Mouse (Mus musculus): Measurements from ENCODE around the gene Gsg1l. TPM values are rescaled to one million over a fixed set of nuclear protein-coding genes. Genes with fewer than 3 reads are reported as not detected.

Gsg1l gene
- total and polyA plus RNA-seq, 2 experiments from 2014 or later = 5.7 to 16.6 TPM

DNA sequence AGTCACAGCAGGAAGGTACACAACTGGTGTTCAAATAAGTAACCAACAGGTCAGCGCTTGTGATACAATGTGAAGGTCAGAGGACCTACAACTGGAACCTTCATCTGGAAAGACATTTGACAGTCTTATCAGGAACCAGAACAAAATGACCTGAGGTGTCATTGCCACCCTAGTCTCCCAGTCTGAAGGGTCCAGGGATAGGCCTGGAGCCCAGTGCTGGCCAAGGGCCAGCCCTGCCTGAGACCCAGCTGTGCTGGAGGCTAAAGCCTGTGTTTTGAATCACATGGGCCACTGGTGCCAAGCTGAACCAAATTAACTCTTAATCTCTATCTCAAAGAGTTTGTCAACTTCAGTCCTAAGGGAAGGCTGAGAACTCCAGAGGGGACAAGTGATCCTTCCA lies 86.1 kb downstream of the Gsg1l start:
- ATAC-seq (ENCODE audit: insufficient read depth, low read depth) = peak; percentile 87
- 73% methylated on average over 1 of the region's 1 CpGs for WGBS
- Histone ChIP-seq H3K4me3 (ENCODE audit: low read depth, low read length) (no peak overlapping the region), H3K27me3 (ENCODE audit: control insufficient read depth, insufficient read depth, low read length) (no peaks in the 10 kb centered on the region), H3K9ac (replicated peaks; ENCODE audit: low read depth, low read length) (no peak overlapping the region), H3K9me3 (replicated peaks; ENCODE audit: control insufficient read depth, low read length) (no peaks in the 10 kb centered on the region), H3K27ac (ENCODE audit: low read depth) (peak overlapping the region; percentile 47; the same call in 1 of the 2 replicates), H3K4me1 (ENCODE audit: control insufficient read depth, insufficient read depth) (no peaks in the 10 kb centered on the region), H3K36me3 (replicated peaks; ENCODE audit: control insufficient read depth, insufficient read depth, low read length) (no peaks in the 10 kb centered on the region), H3K4me2 (ENCODE audit: low read depth, low read length) (no peak overlapping the region)
- peak; percentile 43; the same call in 1 of the 2 replicates for TF ChIP-seq EP300 (IDR thresholded peaks at IDR 0.05; ENCODE audit: low read depth)
- TF ChIP-seq CTCF (IDR thresholded peaks at IDR 0.05; ENCODE audit: low read depth) = no peak
- DNase-seq (ENCODE audit: low spot score) = peak; percentile 55

DNA sequence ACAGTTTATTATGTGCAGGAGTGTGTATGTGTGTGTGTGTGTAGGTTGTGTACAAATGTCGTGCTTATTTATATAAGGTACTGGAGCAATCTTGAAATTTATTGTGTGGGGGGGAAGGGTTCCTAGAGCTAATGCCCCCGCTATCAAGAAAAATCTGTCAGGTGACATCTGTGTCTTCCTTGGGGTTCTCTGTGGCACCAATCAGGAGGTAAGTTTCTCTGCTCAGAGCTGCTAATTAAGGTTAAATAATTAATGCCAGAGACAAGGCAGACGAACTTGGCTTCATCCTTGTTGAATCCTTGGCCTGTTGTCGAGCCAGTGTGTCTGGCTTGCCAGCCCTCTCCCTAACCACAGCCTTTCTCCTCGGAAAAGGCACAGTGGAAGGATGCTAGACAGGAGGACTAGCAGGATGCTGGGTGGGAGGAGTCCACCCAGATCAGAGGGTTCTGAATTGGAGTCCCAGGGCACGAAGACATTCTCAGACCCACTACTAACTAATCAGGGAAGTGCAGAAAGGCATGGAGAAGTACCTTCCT lies 89.8 kb downstream of the Gsg1l start:
- H3K27ac ChIP-seq (ENCODE audit: low read depth) = no peak overlapping the region
- H3K27me3 ChIP-seq (ENCODE audit: control insufficient read depth, insufficient read depth, low read length) = no peaks in the 10 kb centered on the region
- no peaks in the 10 kb centered on the region for H3K4me1 ChIP-seq (ENCODE audit: control insufficient read depth, insufficient read depth)
- H3K4me3 ChIP-seq (ENCODE audit: low read depth, low read length) = no peak overlapping the region
- 74% methylated on average over 6 of the region's 6 CpGs for WGBS
- H3K4me2 ChIP-seq (ENCODE audit: low read depth, low read length) = no peak overlapping the region
- ATAC-seq (ENCODE audit: insufficient read depth, low read depth) (no peak), DNase-seq (ENCODE audit: low spot score) (no peak)
- no peaks in the 10 kb centered on the region for H3K36me3 ChIP-seq (replicated peaks; ENCODE audit: control insufficient read depth, insufficient read depth, low read length)
- no peaks in the 10 kb centered on the region for H3K9me3 ChIP-seq (replicated peaks; ENCODE audit: control insufficient read depth, low read length)
- H3K9ac ChIP-seq (replicated peaks; ENCODE audit: low read depth, low read length) = no peak overlapping the region
- TF ChIP-seq EP300 (IDR thresholded peaks at IDR 0.05; ENCODE audit: low read depth) (no peak), CTCF (IDR thresholded peaks at IDR 0.05; ENCODE audit: low read depth) (no peak)

DNA sequence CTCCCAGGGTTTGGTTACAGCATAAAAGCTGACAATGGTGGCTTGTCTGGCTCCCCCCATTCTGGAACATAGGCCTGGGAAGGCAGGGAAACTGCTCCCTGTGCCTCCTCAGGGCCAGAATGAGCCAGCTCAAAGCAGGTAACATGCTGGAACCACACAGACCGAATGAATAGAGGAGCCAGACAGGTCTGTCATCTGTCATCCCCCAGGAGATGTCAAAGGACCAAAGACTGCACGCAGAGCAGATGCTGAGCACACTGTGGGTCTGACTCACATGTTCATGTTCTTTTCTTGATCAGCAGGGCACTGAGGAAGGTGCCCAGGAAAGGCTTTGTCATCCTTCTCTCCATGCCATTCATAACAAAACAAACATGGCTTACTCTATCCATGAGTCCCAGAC lies 90.4 kb downstream of the Gsg1l start:
- no peaks in the 10 kb centered on the region for H3K27me3 ChIP-seq (ENCODE audit: control insufficient read depth, insufficient read depth, low read length)
- 29% methylated on average over 2 of the region's 2 CpGs for WGBS
- ATAC-seq (ENCODE audit: insufficient read depth, low read depth) = no peak

DNA sequence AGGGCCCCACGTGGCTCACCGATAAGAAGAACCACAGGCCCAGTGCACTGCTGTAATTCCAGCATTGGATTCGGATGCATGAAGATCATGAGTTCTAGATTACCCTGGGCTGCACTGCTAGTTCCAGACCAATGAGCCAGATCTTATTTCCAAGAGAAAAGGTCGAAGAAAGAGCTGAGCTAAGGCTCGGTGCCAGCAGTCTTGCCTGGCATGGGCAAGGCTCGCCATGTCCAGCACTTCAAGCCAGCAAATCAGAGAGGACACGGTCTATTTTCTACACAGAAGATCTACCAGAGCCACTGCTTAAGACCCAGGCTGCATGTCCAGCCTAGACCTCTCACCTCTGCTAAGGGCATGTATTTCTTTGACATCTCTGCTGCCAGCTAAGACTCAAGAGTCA lies 92.2 kb downstream of the Gsg1l start:
- no peak for DNase-seq (ENCODE audit: low spot score)
- Histone ChIP-seq H3K9me3 (replicated peaks; ENCODE audit: control insufficient read depth, low read length) (no peaks in the 10 kb centered on the region), H3K4me3 (ENCODE audit: low read depth, low read length) (no peak overlapping the region), H3K27ac (ENCODE audit: low read depth) (no peak overlapping the region), H3K27me3 (ENCODE audit: control insufficient read depth, insufficient read depth, low read length) (no peaks in the 10 kb centered on the region), H3K36me3 (replicated peaks; ENCODE audit: control insufficient read depth, insufficient read depth, low read length) (no peaks in the 10 kb centered on the region), H3K4me2 (ENCODE audit: low read depth, low read length) (no peak overlapping the region), H3K4me1 (ENCODE audit: control insufficient read depth, insufficient read depth) (peaks cover 7% of the 10 kb centered on the region; the same call in 1 of the 2 replicates), H3K9ac (replicated peaks; ENCODE audit: low read depth, low read length) (no peak overlapping the region)
- TF ChIP-seq EP300 (IDR thresholded peaks at IDR 0.05; ENCODE audit: low read depth) (no peak), CTCF (IDR thresholded peaks at IDR 0.05; ENCODE audit: low read depth) (no peak)
- WGBS = 65% methylated on average over 7 of the region's 7 CpGs
- ATAC-seq (ENCODE audit: insufficient read depth, low read depth) = no peak

More for the DNA sequence above, 90.4 kb downstream of the Gsg1l start:
- Histone ChIP-seq H3K4me2 (ENCODE audit: low read depth, low read length) (no peak overlapping the region), H3K4me3 (ENCODE audit: low read depth, low read length) (no peak overlapping the region), H3K9ac (replicated peaks; ENCODE audit: low read depth, low read length) (no peak overlapping the region), H3K9me3 (replicated peaks; ENCODE audit: control insufficient read depth, low read length) (no peaks in the 10 kb centered on the region), H3K36me3 (replicated peaks; ENCODE audit: control insufficient read depth, insufficient read depth, low read length) (no peaks in the 10 kb centered on the region), H3K27ac (ENCODE audit: low read depth) (no peak overlapping the region), H3K4me1 (ENCODE audit: control insufficient read depth, insufficient read depth) (peaks cover 2% of the 10 kb centered on the region; the same call in 1 of the 2 replicates)
- TF ChIP-seq EP300 (IDR thresholded peaks at IDR 0.05; ENCODE audit: low read depth) (no peak), CTCF (IDR thresholded peaks at IDR 0.05; ENCODE audit: low read depth) (no peak)
- DNase-seq (ENCODE audit: low spot score) = no peak

- no peak for ATAC-seq (ENCODE audit: insufficient read depth, low read depth)
- H3K9me3 ChIP-seq (replicated peaks; ENCODE audit: control insufficient read depth, low read length) = no peaks in the 10 kb centered on the region
- H3K27me3 ChIP-seq (ENCODE audit: control insufficient read depth, insufficient read depth, low read length) = no peaks in the 10 kb centered on the region
- H3K27ac ChIP-seq (ENCODE audit: low read depth) = no peak overlapping the region
- 47% methylated on average over 4 of the region's 4 CpGs for WGBS
- no peak overlapping the region for H3K4me3 ChIP-seq (ENCODE audit: low read depth, low read length)
- no peak for DNase-seq (ENCODE audit: low spot score)
- no peak overlapping the region for H3K4me2 ChIP-seq (ENCODE audit: low read depth, low read length)
- H3K4me1 ChIP-seq (ENCODE audit: control insufficient read depth, insufficient read depth) = peaks cover 7% of the 10 kb centered on the region; the same call in 1 of the 2 replicates
- TF ChIP-seq CTCF (IDR thresholded peaks at IDR 0.05; ENCODE audit: low read depth) = no peak
- no peak for TF ChIP-seq EP300 (IDR thresholded peaks at IDR 0.05; ENCODE audit: low read depth)
- no peak overlapping the region for H3K9ac ChIP-seq (replicated peaks; ENCODE audit: low read depth, low read length)
- H3K36me3 ChIP-seq (replicated peaks; ENCODE audit: control insufficient read depth, insufficient read depth, low read length) = no peaks in the 10 kb centered on the region
These were observed 92.7 kb downstream of the Gsg1l start for GRCm38 (mm10) chr7:125989489-125989888.

DNA sequence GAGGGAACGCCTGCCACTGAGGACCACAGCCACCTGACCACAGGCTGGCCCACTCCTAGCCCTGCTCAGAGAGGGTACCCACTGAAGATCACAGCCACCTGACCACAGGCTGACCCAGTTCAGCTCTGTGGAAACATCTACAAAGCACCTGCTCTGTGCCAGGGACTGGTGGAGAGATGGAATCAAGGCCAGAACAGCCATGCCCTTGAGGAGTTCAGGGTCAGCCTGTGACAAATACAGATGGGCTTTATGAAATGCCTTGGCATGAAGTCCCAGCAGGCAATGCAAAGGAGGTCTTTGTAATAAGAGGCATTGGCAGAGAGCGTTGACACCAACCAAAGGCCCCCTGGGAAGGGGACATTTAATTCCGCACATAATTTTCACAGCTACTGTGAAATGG lies 93.9 kb downstream of the Gsg1l start:
- no peak overlapping the region for H3K27ac ChIP-seq (ENCODE audit: low read depth)
- no peak overlapping the region for H3K4me3 ChIP-seq (ENCODE audit: low read depth, low read length)
- no peaks in the 10 kb centered on the region for H3K9me3 ChIP-seq (replicated peaks; ENCODE audit: control insufficient read depth, low read length)
- TF ChIP-seq CTCF (IDR thresholded peaks at IDR 0.05; ENCODE audit: low read depth) (no peak), EP300 (IDR thresholded peaks at IDR 0.05; ENCODE audit: low read depth) (no peak)
- no peak overlapping the region for H3K9ac ChIP-seq (replicated peaks; ENCODE audit: low read depth, low read length)
- peaks cover 7% of the 10 kb centered on the region; the same call in 1 of the 2 replicates for H3K4me1 ChIP-seq (ENCODE audit: control insufficient read depth, insufficient read depth)
- DNase-seq (ENCODE audit: low spot score) = no peak
- ATAC-seq (ENCODE audit: insufficient read depth, low read depth) = peak; percentile 7; the same call in 1 of the 2 replicates
- WGBS = 90% methylated on average over 3 of the region's 3 CpGs
- H3K36me3 ChIP-seq (replicated peaks; ENCODE audit: control insufficient read depth, insufficient read depth, low read length) = no peaks in the 10 kb centered on the region
- H3K4me2 ChIP-seq (ENCODE audit: low read depth, low read length) = no peak overlapping the region
- no peaks in the 10 kb centered on the region for H3K27me3 ChIP-seq (ENCODE audit: control insufficient read depth, insufficient read depth, low read length)
